Mouse (Mus musculus): Measurements from ENCODE around the gene Tbrg1. TPM values are rescaled to one million over a fixed set of nuclear protein-coding genes. Genes with fewer than 3 reads are reported as not detected.

Gene Tbrg1
- total RNA-seq, 2 experiments from 2014 or later: 38.8 to 41.3 TPM

Other genes starting within 250 kb of the Tbrg1 start
- gene Robo3, start 224.1 kb downstream of the Tbrg1 start, total RNA-seq (2021): not detected
- 10 to 100 TPM; 10.5 to 11.3 TPM for gene Msantd2, start 168.0 kb downstream of the Tbrg1 start, total RNA-seq (2021)
- gene Esam, start 129.2 kb downstream of the Tbrg1 start, total RNA-seq (2021): 100 to 1,000 TPM; 112 to 121 TPM
- 10 to 100 TPM in 1 of 2 experiments, 1 to 10 TPM in 1; 7.9 to 11.3 TPM for gene Vsig2, start 118.1 kb downstream of the Tbrg1 start, total RNA-seq (2021)
- 1 to 10 TPM; 2.4 to 3.9 TPM for gene Nrgn, start 104.4 kb downstream of the Tbrg1 start, total RNA-seq (2021)
- 1 to 10 TPM; 7.8 to 9.1 TPM for gene Siae, start 101.6 kb downstream of the Tbrg1 start, total RNA-seq (2021)
- gene Spa17, start 43.6 kb downstream of the Tbrg1 start, total RNA-seq (2021): 1 to 10 TPM; 2.1 to 2.9 TPM
- gene Panx3, start 11.9 kb upstream of the Tbrg1 start, total RNA-seq (2021): not detected
- gene Olfr160, start 58.9 kb upstream of the Tbrg1 start, total RNA-seq (2021): not detected
- not detected for gene Olfr874, start 87.8 kb upstream of the Tbrg1 start, total RNA-seq (2021)
- gene Olfr875, start 114.5 kb upstream of the Tbrg1 start, total RNA-seq (2021): not detected
- gene Olfr876, start 145.7 kb upstream of the Tbrg1 start, total RNA-seq (2021): not detected
- gene Olfr877, start 197.0 kb upstream of the Tbrg1 start, total RNA-seq (2021): not detected
- not detected for gene Olfr145, start 239.4 kb upstream of the Tbrg1 start, total RNA-seq (2021)